Mouse (Mus musculus): Measurements from ENCODE around the gene Gstp2.
A peak's percentile ranks its signal among the peaks of the same experiment; 100 is the strongest.
"Not testable (repeated sequence)": the region's sequence is repeated elsewhere in the genome, so short reads cannot be mapped to it uniquely, and the experiment has no call there.

The Gstp2 gene

DNA sequence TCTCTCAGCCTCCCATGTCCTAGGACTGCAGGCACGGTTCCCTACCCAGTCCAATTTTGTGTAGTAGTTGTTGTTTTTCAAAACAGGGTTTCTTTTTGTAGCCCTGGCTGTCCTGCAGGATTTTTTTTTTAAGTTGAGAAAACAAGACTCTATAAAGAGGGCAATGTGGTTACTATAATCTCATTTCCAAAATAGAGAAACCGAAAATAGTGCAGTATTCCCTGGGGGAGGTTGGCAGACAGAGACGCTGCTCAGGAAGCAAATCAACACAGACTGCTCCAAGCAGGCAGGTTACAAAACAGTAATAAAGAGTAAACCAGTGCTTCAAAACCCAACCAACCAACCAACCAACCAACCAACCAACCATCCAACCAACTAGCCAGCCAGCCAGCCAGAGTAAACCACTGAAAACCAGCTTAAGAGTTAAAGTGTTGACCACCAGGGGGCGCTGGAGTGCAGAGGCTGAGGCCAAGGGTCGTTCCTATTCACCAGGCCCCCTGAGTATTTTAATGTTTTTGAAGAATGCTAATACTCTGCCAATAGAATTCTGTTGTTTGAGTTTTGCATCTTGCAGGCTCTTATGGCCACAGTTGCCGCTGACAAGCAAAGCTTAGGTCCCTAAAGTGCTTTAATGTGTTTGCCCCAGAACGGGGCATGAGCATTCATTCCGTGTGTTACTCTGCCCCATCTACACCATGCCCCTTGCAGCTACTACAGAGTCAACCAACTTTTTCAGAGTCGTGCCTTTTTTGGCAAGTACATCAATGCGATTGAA is 6.1 kb upstream of the Gstp2 start:
- peak; percentile 73 for DNase-seq (ENCODE audit: low read depth, low spot score)

DNA sequence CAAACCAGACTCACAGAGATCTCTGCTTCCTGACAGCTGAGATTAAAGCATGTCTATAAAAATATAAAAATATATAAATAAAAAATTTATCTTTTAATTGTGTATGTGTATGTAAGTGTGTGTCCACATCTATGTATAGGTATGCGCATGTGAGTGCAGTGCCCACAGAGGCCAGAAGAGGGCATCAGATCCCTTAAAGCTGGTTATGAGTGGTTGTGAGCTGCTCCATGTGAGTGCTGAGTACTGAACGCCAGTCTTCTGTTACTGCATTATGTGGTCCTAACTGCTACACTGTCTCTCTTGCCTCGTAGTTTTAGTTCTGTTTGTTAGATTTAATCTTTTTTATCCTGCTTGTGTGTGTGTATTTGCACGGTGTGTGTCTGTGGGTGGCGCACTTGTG is 5.2 kb upstream of the Gstp2 start:
- no peak for DNase-seq (ENCODE audit: low read depth, low spot score)

DNA sequence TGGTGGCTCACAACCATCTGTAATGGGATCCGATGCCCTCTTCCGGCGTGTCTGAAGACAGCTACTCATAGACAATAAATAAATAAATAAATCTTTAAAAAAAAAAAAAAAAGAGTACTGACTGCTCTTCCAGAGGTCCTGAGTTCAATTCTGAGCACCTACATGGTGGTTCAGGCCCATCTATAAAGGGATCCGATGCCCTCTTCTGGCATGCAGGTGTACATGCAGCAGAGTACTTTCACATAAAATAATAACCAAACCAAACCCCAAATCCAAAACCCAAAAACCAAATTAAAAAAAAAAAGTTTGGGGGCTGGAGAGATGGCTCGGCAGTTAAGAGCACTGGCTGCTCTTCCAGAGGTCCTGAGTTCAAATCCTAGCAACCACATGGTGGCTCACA is 3.2 kb upstream of the Gstp2 start:
- DNase-seq (ENCODE audit: low read depth, low spot score), result not testable (repeated sequence)

DNA sequence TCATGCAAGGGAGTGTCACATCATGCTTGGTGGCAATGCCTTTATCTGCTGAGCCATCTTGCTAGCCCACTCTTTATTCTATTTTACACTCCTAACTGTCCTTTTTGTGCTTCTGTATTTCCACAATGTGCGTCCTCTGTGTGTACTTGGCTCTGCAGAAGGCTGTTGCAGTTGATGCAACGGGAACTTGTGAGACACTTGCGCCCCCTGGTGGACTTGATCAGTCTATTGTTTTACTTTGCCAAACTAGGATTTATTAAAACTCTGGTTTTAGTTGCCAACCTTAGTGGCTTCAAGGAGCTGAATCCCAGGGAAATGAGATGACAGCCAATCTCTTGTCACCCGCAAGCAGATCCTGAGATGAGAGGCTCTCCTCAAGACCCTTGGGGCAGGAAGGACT is 2.0 kb upstream of the Gstp2 start:
- DNase-seq (ENCODE audit: low read depth, low spot score), result peak; percentile 88

DNA sequence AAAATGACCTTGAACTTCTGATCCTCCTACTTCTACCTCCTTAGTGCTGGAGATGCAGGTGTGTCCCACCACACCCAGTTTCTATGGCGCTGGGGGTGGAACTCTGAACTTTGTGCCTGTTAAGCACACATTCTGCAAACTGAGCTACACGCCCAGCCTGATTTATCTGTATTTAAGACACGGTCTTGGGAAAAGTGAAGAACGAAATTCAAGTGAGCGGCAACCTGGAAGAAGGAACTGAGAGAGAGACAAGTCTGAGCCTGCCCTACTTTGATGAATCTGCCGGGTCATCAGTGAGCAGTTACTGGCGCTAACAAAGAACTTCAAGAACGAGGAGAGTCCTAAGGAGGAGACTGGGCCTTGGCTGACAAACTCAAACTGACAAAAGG is 1.0 kb upstream of the Gstp2 start:
- no peak for DNase-seq (ENCODE audit: low read depth, low spot score)

DNA sequence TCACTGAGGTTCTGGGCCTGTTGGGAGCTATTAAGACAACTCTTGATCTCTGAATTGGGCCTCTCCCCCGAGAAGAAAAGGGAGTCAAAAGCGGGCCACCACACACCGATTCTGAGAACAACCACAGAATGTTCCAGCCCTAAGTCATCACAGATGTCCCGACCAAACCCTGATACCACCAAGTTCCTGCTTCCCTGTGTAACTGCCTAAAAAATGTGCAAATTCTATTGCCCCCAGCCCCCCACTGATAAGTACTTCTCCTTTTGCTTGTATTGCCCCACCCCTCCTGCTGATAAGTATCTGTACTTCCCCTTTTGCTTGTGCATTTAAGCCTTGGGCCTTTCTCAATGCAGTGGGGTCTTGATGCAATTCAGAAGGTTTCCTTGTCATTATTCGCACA is 1.7 kb downstream of the Gstp2 start:
- not testable (repeated sequence) for DNase-seq (ENCODE audit: low read depth, low spot score)

DNA sequence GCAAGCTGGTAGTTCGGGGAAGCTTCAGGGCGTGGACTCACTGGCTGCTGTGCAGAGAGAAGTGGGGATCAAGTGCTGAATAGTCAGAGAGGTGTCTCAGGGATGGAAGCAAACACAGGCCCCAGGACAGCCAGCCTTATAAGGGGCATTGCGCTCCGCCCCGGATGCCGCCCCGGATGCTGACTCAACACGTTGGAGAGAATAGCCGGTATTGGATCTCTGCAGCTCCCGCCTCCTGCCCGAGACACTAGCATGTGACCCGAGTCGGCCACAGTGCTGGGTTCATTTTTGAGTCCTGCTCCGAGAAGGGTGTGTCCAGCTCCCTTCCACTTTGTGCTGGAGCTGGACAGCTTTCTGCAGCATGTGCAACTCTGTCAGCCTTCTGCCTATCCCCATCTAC is 3.7 kb downstream of the Gstp2 start:
- DNase-seq (ENCODE audit: low read depth, low spot score), result no peak

DNA sequence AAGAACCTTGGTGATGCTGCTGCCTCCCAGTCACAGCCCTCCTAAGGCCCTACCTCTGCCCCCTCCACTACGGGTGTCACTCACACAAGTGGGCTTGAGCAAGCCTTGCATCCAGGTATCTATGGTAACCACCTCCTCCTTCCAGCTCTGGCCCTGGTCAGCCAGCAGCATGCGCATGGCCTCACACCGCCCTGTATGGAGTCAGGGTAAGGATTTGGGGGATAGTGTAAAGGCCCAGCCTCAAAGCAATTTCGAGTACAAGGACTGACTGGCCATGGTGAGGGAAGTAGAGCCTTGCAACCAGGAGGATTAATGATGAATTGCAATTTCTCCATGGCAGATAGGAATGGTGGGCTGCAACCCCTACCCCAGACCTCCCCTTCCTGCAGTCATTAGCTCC is 4.3 kb downstream of the Gstp2 start:
- DNase-seq (ENCODE audit: low read depth, low spot score), result not testable (repeated sequence)

DNA sequence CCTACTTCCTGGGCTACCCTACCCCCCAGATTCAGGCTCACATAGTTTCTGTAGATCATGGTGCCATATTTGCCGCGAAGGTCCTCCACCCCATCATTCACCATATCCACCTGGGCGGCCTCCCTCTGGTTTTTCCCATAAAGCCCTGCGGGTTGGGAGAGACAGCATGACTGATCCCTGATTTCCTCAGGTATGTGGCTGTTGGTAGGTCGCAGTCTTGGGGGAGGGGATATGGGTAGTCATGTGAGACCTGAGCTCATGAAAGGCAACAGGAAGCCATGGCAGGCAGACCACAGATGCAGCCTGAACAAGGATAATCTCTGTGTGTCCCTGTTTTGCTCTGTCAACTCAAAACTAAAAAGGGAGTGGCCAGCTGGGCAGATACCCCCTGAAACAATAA is 4.9 kb downstream of the Gstp2 start:
- not testable (repeated sequence) for DNase-seq (ENCODE audit: low read depth, low spot score)

DNA sequence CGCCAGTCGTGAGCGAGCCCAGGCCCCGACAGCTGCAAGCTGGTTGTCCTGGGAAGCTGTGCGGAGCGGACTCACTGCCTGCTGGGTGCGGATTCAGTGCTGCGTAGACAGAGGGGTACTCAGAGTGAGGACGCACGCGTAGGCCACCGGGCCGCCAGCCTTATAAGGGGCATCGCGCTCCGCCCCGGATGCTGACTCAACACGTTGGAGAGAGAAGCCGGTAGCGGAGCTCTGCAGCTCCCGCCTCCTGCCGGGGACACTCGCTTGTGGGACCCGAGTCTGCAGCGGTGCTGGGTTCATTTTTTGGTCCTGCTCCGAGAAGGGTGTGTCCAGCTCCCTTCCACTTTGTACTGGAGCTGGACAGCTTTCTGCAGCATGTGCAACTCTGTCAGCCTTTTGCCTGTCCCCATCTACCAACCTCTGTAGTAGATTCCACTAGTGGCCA is 8.0 kb downstream of the Gstp2 start, which contains the start of gene Gstp1:
Gstp1 (minus strand) TSS at position 198 of the 445 bp plus-strand sequence.
- peak; percentile 91 for DNase-seq (ENCODE audit: low read depth, low spot score)

DNA sequence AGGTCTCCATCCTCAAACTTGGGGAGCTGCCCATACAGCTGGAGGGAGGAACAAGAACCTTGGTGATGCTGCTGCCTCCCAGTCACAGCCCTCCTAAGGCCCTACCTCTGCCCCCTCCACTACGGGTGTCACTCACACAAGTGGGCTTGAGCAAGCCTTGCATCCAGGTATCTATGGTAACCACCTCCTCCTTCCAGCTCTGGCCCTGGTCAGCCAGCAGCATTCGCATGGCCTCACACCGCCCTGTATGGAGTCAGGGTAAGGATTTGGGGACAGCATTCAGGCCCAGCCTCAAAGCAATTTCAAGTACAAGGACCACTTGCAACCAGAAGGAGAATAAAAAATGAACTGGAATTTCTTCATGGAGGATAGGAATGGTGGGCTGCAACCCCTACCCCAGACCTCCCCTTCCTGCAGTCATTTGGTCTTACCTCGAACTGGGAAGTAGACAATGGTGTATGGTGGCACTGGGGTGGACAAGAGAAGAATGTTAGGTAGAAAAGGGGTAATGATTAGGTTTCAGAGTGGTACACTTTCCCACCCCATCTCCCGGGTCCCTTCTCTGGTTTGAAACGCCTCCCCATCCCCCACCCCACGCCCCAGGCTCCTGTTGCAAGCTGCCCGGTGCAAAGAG is 8.6 kb downstream of the Gstp2 start:
- DNase-seq (ENCODE audit: low read depth, low spot score), result not testable (repeated sequence)

DNA sequence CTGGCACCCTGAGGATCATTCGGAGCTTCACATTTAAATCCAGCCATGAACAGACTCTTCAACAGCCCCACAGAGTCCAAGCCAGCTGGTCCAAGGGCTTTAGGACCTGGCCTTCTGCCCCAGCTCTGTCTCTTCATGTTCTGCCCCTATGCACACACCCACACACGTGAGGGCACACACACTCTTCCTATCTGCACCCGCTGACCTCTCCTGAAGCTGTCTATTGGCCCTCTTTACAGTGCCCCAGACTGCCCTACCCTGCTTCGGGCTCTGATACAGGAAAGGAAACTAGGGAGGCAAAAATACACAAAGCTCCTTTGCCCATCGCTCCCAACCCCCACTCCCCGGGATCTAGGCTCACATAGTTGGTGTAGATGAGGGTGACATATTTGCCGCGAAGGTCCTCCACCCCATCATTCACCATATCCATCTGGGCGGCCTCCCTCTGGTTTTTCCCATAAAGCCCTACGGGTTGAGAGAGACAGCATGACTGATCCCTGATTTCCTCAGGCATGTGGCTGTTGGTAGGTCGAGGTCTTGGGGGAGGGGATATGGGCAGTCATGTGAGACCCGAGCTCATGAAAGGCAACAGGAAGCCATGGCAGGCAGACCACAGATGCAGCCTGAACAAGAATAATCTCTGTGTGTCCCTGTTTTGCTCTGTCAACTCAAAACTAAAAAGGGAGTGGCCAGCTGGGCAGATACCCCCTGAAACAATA is 9.3 kb downstream of the Gstp2 start:
- peak; percentile 54 for DNase-seq (ENCODE audit: low read depth, low spot score)

DNA sequence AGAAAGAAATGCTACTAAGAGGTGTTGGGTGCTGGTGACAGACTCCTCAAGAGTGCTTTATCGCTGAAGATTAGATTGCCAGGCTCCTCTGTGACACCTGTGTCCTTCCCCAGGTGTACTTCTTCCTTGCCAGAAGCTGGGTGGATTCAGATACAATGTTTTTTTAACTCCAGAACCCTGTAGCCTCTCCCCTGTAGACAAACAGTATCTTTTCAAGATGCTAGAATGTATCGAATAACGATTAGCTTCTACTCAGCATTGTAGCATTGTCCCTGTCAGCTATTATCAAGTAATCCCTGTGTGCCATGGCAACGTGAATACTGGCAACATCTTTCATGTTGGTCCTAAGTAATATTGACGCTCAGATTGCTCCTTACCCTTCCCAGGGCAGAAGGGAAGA is 12.1 kb downstream of the Gstp2 start:
- DNase-seq (ENCODE audit: low read depth, low spot score), result no peak

DNA sequence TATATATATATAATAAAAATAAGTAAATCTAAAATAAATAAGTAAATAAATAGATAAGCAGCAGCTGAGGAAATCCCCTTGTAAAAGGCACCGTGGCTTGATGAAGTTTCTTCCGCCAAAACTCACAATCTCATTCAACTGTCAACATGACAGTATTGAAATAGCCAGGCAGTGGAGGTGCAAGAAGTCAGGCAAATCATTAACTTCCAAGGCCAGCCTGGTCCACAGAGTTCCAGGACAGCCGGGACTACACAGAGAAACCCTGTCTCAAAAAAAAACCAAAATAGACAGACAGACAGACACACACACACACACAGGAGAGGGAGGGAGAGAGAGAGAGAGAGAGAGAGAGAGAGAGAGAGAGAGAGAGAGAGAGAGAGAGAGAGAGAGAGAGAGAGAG is 12.5 kb downstream of the Gstp2 start:
- DNase-seq (ENCODE audit: low read depth, low spot score), result no peak

DNA sequence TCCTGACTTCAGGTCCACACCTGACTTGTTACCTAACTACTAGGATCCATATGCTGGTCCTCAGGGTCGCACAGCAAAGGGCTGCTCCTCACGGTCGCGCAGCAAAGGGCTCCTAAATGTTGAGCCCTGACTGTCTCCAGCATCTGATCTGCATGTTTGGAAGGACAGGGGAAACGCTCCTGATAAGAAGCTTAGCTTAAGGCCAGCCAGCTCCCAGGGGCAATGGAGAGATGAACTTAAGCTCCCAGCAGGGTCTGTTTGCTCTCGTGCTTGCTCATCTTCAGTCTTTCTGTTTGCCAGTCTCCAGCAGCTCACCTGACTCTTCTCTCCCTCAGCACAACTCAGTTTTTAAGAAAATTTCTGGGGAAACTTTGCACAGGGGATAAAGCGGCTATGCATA is 13.2 kb downstream of the Gstp2 start:
- DNase-seq (ENCODE audit: low read depth, low spot score), result no peak

DNA sequence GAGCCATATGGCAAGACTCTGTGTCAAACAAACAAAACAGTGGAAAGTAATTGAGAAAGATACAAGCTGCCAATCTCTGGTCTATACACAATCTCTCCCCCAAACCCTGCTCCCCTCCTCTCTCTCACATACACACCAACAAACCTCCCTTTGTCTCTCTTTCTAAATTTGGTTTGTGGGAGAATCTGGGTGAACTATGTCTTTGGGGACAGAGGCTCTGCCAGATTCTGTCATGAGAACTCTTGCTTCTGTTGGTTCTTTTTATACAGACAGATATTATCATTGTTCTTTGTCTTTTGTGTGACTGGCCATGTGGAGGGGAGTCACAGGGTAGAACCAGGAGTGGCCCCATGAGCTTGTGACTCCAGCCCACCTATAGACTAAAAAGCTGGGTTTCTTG is 18.2 kb downstream of the Gstp2 start:
- no peak for DNase-seq (ENCODE audit: low read depth, low spot score)

DNA sequence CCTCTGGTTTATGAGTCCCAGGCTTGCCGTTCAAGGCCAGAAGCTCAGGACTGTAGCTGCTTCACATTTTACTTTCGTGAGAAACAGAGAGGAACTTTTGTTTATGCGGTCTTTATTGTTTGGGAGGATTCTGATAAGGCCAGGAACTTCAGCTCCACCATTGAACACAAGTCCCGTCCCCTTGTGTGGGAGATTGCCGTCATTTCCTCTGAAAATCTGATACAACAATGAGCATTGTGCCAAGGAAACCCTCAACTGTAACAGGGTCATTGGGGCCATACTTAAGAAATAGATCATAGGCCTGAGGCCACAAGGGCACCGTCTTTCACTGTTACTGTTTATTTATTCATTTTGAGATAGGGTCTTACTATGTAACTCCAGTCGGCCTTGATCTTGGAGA is 22.6 kb downstream of the Gstp2 start:
- no peak for DNase-seq (ENCODE audit: low read depth, low spot score)

DNA sequence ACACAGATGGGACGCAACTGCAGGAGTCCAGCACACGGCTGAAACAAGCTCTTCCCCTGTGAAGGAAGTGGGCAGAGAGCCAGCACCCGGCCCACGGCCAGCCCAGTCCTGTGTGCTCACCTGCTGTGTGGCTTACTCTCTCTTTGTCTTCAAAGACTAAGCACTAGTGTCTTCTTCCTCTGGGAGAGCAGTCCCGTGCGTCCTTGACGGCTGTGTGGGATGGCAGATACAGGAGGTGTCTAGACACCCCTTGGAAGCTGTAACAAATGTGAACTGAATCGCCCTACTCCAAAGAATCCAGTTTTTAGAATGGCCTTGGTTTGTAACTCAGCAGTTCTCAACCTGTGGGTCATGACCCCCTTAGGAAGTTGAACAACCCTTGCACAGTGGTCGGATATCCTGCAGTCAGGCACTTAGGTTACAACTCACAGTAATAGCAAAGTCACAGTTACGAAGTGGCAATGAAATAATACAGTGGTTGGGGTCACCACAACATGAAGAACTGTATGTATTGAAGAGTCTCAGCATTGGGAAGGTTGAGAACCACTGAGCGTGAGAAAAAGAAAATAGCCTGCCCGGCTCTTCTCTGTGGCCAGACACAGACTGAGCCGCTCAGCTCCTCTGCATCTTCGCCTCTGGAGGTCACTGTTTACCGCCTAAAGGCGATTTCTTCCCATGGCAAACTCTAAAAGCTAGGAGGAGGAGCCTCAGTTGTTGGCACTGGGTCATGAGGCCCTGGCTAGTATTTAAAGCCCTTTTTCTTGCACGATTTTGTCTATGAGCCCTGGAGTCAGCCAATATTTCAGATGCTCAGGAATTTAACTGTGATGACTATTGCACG is 26.9 kb downstream of the Gstp2 start:
- DNase-seq (ENCODE audit: low read depth, low spot score), result peak; percentile 80

DNA sequence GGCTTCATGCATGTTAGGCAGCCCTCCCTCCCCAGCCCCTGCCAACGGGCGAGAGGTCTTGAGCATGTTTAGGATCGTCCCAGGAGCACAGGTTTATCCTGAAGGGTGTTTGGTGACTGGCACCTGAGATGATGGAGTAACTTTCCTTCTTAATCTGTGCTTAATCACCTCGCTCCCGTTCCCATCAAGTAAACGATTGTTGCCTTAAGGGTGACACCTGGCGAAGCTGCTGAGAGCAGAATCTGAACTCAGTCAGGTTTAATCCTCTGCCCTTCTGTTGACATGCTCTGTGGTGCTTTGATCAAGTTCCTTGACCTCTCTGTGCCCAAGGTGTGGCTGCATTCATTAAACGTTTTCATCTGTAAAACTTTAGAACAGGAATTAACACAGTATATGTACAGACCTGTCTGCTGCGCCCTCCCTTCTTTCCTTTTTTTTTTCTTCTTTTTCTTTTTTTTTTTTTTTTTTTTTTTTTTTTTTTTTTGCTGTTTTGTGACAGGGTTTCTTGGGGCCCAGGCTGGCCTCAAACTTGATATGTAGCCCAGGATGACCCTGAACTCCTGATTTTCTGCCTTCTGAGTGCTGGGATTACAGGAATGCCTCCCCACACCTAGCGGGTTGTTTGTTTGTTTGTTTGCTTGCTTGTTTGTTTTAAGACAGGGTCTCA is 27.8 kb downstream of the Gstp2 start:
- DNase-seq (ENCODE audit: low read depth, low spot score), result no peak

DNA sequence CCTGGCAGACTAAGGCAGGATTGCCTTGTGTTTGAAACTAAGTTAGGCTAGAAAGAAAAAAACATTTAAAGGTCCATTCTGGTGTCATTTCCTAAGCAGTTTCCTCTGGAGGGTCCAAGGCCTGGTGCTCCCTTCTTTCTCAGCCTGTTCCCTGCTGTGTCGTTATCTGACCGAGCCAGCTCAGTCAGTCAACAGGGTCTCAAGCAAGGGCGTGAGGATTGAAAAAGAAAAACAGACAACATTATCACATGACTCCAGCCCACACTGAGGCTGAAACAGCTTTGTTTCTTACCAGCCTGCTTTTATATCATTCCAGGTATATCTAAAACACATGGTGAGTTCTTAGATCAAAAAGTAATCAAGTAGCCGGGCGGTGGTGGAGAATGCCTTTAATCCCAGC is 30.2 kb downstream of the Gstp2 start:
- DNase-seq (ENCODE audit: low read depth, low spot score), result no peak

DNA sequence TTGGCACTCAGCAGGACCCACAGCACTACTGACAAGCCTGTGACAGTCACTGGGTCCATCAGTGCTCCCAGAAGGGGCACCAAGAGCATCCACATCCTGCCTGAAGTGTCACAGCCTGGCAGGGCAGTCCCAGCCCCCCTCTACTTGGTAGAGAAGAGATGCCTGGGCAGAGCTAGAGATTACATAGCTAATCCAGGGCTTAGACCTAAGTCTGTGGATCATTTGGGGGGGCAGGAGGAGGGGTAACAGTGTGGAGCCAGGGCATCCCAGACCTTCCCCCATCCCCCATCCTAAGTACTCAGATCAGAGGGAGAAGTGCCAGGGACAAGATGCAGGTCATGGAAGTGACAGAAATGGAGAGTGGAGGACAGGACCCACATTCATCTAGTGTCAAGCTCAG is 31.0 kb downstream of the Gstp2 start:
- DNase-seq (ENCODE audit: low read depth, low spot score), result no peak

All from mesoderm, embryonic 11.5 days (tissue).